Mouse (Mus musculus) embryonic facial prominence, embryonic 14.5 days (tissue): Measurements from ENCODE around the gene Tatdn2. TPM values are rescaled to one million over a fixed set of nuclear protein-coding genes. Genes with fewer than 3 reads are reported as not detected.
"Not testable (repeated sequence)": the region's sequence is repeated elsewhere in the genome, so short reads cannot be mapped to it uniquely, and the experiment has no call there.

ENCODE experiments used
- ATAC-seq: fragments of 200-750 bp; cut with Nextera tagmentation; 2 replicates; pipeline ENCODE4 v1.8.0; 2017; ENCODE audit warnings: low read depth, moderate number of reproducible peaks, moderate TSS enrichment
- DNase-seq: peaks from one replicate; pipeline ENCODE4 v3.0.0-alpha.2; 2015; ENCODE audit warnings: low spot score
- H3K27ac ChIP-seq: fragments of 300-500 bp; sonication (generic); replicated peaks from 2 replicates; pipeline ENCODE4 v1.5.1; 2014; ENCODE audit warnings: low read depth, mild to moderate bottlenecking, low read length, moderate library complexity
- H3K27me3 ChIP-seq: fragments of 300-500 bp; sonication (generic); replicated peaks from 2 replicates; pipeline ENCODE4 v1.6.1; 2014; ENCODE audit warnings: low read length; ENCODE audit not compliant: control insufficient read depth, insufficient read depth
- H3K36me3 ChIP-seq: fragments of 300-500 bp; sonication (generic); 2 replicates; pipeline ENCODE4 v1.6.1; 2014; ENCODE audit warnings: low read length, mixed read lengths; ENCODE audit not compliant: control insufficient read depth, insufficient read depth
- H3K4me1 ChIP-seq: fragments of 300-500 bp; sonication (generic); 2 replicates; pipeline ENCODE4 v1.6.1; 2014; ENCODE audit warnings: antibody characterized with exemption, low read length; ENCODE audit not compliant: control insufficient read depth, insufficient read depth
- H3K4me2 ChIP-seq: fragments of 300-500 bp; sonication (generic); 2 replicates; pipeline ENCODE4 v1.6.1; 2014; ENCODE audit warnings: low read depth, mild to moderate bottlenecking, low read length, moderate library complexity, mixed read lengths
- H3K4me3 ChIP-seq: fragments of 300-500 bp; sonication (generic); 2 replicates; pipeline ENCODE4 v1.5.1; 2014; ENCODE audit warnings: low read depth, mild to moderate bottlenecking, low read length
- H3K9ac ChIP-seq: fragments of 300-500 bp; sonication (generic); 2 replicates; pipeline ENCODE4 v1.6.1; 2014; ENCODE audit warnings: low read depth, mild to moderate bottlenecking, low read length, moderate library complexity, mixed read lengths
- H3K9me3 ChIP-seq: fragments of 300-500 bp; sonication (generic); 2 replicates; pipeline ENCODE4 v1.6.1; 2016; ENCODE audit warnings: low read length; ENCODE audit not compliant: control insufficient read depth
- WGBS: fragments of 180-500 bp; shearing (Covaris S2); extraction: QIAGEN DNeasy Blood & Tissue Kit; methylation state at CpG from one replicate; pipeline ENCODE4 v1.1.7; 2014; 5-methylcytosine and 5-hydroxymethylcytosine counted together
- polyA plus RNA-seq: library from polyadenylated mRNA; unstranded; fragments of >200 nt; fragmentation: Nextera tagmentation; extraction: Ambion mirVana; gene quantifications from 2 replicates; pipeline ENCODE4 v1.2.1, GENCODE M21; 2014

Tatdn2 gene
- polyA plus RNA-seq, 1 experiment from 2014 or later, result 1.9 TPM

DNA sequence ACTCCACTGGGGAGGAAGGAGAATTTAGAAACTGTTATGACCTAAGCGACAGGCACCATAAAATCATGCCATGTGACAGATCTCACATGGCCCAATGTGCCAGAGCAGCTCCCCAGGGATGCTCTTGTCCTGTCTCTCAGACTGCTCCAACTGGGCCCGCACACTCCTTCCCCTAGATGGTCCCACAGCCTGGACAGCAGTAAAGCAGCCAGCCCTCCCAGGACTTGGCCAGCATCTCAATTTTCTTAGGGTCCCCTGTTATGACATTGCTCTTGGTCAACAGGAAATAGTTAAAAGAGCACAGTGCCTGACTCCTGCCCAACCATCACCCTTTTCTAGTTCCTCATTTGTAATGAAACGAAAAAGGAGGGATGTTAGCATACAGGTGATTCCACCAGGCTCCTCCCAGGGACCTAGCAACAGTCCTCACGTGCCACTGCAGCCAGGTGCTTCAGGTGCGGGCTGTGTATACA, 4.2 kb upstream of the Tatdn2 start:
- ATAC-seq, result no peak
- Histone ChIP-seq H3K9me3 (no peaks in the 10 kb centered on the region), H3K4me3 (no peak overlapping the region), H3K36me3 (no peaks in the 10 kb centered on the region), H3K4me1 (peaks cover 19% of the 10 kb centered on the region), H3K27me3 (no peaks in the 10 kb centered on the region), H3K27ac (no peak overlapping the region), H3K9ac (no peak overlapping the region), H3K4me2 (no peak overlapping the region)
- WGBS, result 81% methylated on average over 5 of the region's 5 CpGs
- no peak for DNase-seq

DNA sequence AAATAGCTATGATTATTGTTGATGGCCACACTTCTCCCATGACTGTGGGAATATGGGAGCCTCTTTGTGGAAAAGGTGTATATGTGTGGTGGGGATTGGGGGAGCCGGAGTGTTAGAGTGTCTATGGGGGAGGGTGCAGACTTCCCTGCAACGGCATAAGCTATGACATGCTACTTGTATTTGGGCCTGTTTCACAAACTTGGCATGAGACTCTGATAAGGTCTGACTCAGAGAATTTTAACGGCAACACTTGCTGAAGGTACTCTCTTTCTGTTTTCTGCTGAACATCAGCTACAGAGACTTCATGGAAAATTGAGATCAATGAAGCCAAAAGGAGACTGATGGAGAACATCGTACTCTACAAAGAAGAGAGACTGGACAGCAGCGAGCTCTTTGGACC, 3.5 kb upstream of the Tatdn2 start:
- Histone ChIP-seq H3K4me3 (no peak overlapping the region), H3K27ac (no peak overlapping the region), H3K27me3 (no peaks in the 10 kb centered on the region), H3K4me2 (no peak overlapping the region), H3K9me3 (no peaks in the 10 kb centered on the region), H3K36me3 (no peaks in the 10 kb centered on the region), H3K9ac (no peak overlapping the region), H3K4me1 (peaks cover 22% of the 10 kb centered on the region)
- ATAC-seq (no peak), DNase-seq (no peak)
- 85% methylated on average over 5 of the region's 5 CpGs for WGBS

DNA sequence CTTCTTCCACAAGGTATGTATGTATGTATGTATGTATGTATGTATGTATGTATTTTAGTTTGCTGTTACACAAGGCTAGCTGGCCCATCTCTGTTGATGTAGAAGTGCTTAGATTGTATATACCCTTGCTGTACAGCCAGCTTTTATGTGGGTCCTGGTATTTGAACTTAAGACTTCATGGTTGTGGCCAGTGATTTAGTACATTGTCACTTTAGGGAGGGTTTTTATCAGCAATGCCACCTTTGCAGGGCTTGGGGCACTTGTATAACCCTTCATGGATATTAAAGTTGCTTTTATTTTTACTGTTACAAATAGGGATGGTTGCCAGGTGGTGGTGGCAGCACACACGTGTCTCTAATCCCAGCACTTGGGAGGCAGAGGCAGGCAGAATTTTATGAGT, 1.6 kb upstream of the Tatdn2 start:
- Histone ChIP-seq H3K9me3 (no peaks in the 10 kb centered on the region), H3K36me3 (peaks cover 8% of the 10 kb centered on the region; the same call in 1 of the 2 replicates), H3K4me2 (no peak overlapping the region), H3K9ac (no peak overlapping the region), H3K27me3 (no peaks in the 10 kb centered on the region), H3K27ac (no peak overlapping the region), H3K4me1 (peaks cover 26% of the 10 kb centered on the region), H3K4me3 (no peak overlapping the region)
- no peak for ATAC-seq
- WGBS, result 69% methylated on average over 1 of the region's 1 CpGs
- DNase-seq, result no peak

DNA sequence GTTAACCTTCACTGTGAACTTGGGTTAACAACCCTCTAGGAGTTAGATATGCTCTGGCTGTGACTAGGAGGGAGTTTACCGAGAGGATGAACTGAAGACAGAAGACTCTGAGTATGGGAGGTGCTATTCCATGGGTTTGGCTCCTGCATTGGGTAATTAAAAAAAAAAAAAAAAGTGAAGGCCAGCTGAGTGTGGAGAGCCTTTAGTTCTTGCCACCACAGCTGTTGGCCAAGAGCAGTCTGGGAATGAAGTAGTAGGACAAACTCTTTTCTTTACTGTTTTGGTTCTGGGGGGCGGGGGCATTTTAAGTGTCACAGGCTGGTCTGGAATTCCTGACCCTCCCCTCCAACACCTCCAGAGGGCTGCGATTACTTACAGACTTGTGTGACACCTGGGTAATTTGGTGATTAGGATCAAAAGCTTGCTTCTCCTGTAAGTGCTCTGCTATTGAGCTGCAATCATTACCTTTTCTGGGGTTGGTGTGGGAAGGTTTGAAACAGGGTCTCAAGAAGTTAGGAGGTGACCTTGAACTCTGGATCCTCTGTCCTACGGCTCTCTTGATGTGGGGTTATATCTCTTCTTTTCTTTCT, 989 bp upstream of the Tatdn2 start:
- peak overlapping the region; percentile 90 for H3K4me3 ChIP-seq
- no peaks in the 10 kb centered on the region for H3K27me3 ChIP-seq
- peak overlapping the region; percentile 96 for H3K4me2 ChIP-seq
- H3K36me3 ChIP-seq, result peaks cover 13% of the 10 kb centered on the region; the same call in 1 of the 2 replicates
- DNase-seq, result no peak
- WGBS, result 63% methylated on average over 4 of the region's 4 CpGs
- no peaks in the 10 kb centered on the region for H3K9me3 ChIP-seq
- H3K4me1 ChIP-seq, result peaks cover 20% of the 10 kb centered on the region
- peak overlapping the region; percentile 61 for H3K9ac ChIP-seq
- H3K27ac ChIP-seq, result peak overlapping the region; percentile 84
- ATAC-seq, result no peak

DNA sequence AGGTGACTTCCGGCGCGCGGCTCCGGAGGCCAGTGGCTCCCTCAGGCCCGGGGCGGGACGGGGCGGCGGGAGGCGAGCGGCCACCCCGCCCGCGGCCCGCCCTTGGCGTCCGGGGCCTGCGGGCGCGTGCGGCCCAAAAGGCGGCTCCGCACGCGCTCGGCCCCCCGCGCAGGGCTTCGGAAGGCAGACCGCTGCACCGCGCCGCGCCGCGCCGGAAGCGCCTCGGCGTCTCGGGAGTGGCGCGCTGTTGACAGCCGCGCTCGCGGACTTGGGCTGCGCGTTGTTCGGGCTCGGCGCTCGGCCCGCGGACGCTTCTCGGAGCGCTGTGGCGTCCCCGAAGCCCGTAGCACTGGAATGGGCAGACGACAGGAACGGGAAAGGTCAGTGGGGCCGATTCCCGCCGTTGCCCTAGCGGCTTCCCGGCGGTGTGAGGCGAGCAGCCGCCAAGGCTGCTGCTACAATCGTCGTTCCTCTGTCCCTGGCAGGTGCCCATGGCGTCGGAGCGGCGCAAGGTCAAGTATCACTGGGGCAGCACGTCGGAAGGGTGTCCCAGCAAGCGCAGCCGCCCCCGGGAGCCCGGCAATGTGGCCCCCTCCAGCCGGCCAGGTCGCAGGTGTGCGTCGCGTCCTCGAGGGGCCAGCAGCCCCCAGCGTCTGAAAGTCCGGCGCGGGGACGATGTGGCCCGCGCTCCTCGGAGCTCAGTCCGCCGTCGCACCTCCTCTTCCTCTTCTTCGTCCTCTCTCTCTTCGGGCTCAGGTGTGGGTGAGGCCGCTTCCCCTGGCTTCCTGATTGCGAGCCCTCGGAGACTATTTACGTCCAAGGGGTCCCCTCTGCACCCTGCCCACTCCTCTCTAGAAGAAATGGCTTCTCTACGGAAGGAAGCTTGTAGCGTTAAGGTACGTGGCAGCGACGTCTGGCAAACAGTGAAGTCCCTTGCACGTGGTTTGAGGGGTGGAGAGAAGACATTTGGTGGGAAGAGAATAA, 664 bp downstream of the Tatdn2 start:
- H3K36me3 ChIP-seq, result peaks cover 29% of the 10 kb centered on the region
- DNase-seq (peak; percentile 35), ATAC-seq (peak; percentile 62; the same call in 1 of the 2 replicates)
- H3K4me2 ChIP-seq, result peak overlapping the region; percentile 96
- H3K27me3 ChIP-seq, result no peaks in the 10 kb centered on the region
- peaks cover 18% of the 10 kb centered on the region for H3K4me1 ChIP-seq
- peak overlapping the region; percentile 84 for H3K9ac ChIP-seq
- no peaks in the 10 kb centered on the region for H3K9me3 ChIP-seq
- under 1% methylated on average over 31 of the region's 113 CpGs for WGBS
- peak overlapping the region; percentile 87 for H3K27ac ChIP-seq
- H3K4me3 ChIP-seq, result peak overlapping the region; percentile 90

DNA sequence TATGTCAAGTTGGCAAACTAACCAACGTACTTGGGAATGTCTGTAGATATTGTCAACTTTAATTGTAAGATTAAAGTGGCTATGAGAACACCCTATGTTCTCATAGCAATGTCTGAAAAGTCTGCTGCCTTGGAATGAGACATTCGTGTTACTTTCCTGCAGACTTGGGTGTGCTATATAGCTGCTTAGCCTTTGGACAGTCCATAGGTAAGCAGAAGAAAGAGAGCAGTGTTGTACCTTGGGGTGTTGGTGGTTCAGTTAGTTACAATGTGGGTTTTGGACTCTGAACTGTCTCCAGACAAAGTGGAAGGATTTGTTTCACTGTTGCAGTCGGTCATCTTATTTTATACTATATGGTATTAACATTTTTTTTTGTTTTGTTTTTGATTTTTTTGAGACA, 15.9 kb downstream of the Tatdn2 start:
- 93% methylated on average over 3 of the region's 3 CpGs for WGBS
- no peak for ATAC-seq
- Histone ChIP-seq H3K4me3 (no peak overlapping the region), H3K27me3 (no peaks in the 10 kb centered on the region), H3K9me3 (no peaks in the 10 kb centered on the region), H3K36me3 (peaks cover 90% of the 10 kb centered on the region), H3K9ac (no peak overlapping the region), H3K4me1 (no peaks in the 10 kb centered on the region), H3K4me2 (no peak overlapping the region), H3K27ac (no peak overlapping the region)
- DNase-seq, result no peak

DNA sequence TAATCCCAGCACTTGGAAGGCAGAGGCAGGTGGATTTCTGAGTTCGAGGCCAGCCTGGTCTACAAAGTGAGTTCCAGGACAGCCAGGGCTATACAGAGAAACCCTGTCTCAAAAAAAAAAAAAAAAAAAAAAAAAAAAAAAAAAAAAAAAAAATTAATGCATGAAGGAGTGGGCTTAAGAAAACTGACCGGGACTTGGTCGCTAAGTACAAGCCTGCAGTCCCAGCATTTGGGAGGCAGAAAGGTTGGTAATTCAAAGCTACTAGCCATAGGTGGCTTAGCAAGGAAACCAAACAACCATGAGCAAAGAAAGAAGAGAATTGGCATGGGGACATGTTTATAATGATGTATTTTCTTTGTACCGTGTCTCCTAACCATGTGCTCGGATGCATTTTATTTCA, 16.5 kb downstream of the Tatdn2 start:
- not testable (repeated sequence) for H3K4me3 ChIP-seq
- WGBS, result 91% methylated on average over 5 of the region's 5 CpGs
- H3K36me3 ChIP-seq, result peaks cover 84% of the 10 kb centered on the region

DNA sequence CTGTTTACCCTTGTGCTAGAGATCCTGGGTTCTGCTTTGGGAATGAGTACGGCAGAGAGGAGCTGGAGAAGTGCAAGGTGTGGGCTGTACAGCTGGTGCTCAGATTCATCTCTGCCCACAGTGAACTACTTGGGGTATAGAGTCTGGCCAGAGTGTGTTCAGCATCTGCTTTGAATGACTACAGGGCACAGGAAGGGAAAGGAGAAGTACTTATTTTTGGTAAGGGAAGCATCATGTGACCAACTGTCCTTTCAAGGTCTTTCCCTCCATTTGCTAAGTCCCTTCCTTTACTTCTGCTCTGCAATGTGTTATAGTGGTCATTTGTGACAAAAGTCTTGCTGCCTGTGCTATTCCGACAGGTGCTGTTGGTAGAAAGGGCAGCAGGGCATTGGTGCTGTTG, 17.4 kb downstream of the Tatdn2 start:
- H3K27ac ChIP-seq, result no peak overlapping the region
- 88% methylated on average over 2 of the region's 2 CpGs for WGBS
- DNase-seq (no peak), ATAC-seq (no peak)
- no peak overlapping the region for H3K4me2 ChIP-seq
- H3K36me3 ChIP-seq, result peaks cover 81% of the 10 kb centered on the region
- no peak overlapping the region for H3K4me3 ChIP-seq
- H3K27me3 ChIP-seq, result no peaks in the 10 kb centered on the region
- no peaks in the 10 kb centered on the region for H3K4me1 ChIP-seq
- no peaks in the 10 kb centered on the region for H3K9me3 ChIP-seq
- H3K9ac ChIP-seq, result no peak overlapping the region

More for the DNA sequence above, 16.5 kb downstream of the Tatdn2 start:
- ATAC-seq, H3K27me3 ChIP-seq, H3K27ac ChIP-seq, H3K4me2 ChIP-seq, DNase-seq, H3K9me3 ChIP-seq, H3K9ac ChIP-seq, H3K4me1 ChIP-seq: not testable (repeated sequence)
